Mouse (Mus musculus) heart, embryonic 10.5 days (tissue): Measurements from ENCODE around the gene Gulp1. TPM values are rescaled to one million over a fixed set of nuclear protein-coding genes. Genes with fewer than 3 reads are reported as not detected.

Experiments
- DNase-seq: peaks from one replicate; pipeline ENCODE4 v3.0.0-alpha.2; 2017; ENCODE audit warnings: low spot score
- H3K27ac ChIP-seq: fragments of 300-500 bp; sonication (generic); 2 replicates; pipeline ENCODE4 v1.5.1; 2016; ENCODE audit warnings: mild to moderate bottlenecking
- H3K27me3 ChIP-seq: fragments of 300-500 bp; sonication (generic); 2 replicates; pipeline ENCODE4 v1.6.1; 2016; ENCODE audit warnings: mild to moderate bottlenecking; ENCODE audit not compliant: poor library complexity, insufficient read depth, severe bottlenecking
- H3K36me3 ChIP-seq: fragments of 300-500 bp; sonication (generic); 2 replicates; pipeline ENCODE4 v1.6.1; 2016; ENCODE audit warnings: mild to moderate bottlenecking, moderate library complexity
- H3K4me1 ChIP-seq: fragments of 300-500 bp; sonication (generic); 2 replicates; pipeline ENCODE4 v1.6.1; 2016; ENCODE audit warnings: mild to moderate bottlenecking
- H3K4me3 ChIP-seq: fragments of 300-500 bp; sonication (generic); 2 replicates; pipeline ENCODE4 v1.5.1; 2016; ENCODE audit warnings: mild to moderate bottlenecking, moderate library complexity
- H3K9me3 ChIP-seq: fragments of 300-500 bp; sonication (generic); 2 replicates; pipeline ENCODE4 v1.6.1; 2016; ENCODE audit warnings: mild to moderate bottlenecking, moderate library complexity
- WGBS: fragments of 180-500 bp; shearing (Covaris S2); methylation state at CpG from one replicate; pipeline ENCODE4 v1.1.7; 2016; 5-methylcytosine and 5-hydroxymethylcytosine counted together
- polyA plus RNA-seq: library from polyadenylated mRNA; unstranded; fragments of >200 nt; fragmentation: Nextera tagmentation; extraction: Ambion mirVana; gene quantifications from 2 replicates; pipeline ENCODE4 v1.2.1, GENCODE M21; 2016

Gulp1 gene
- polyA plus RNA-seq, 1 experiment from 2014 or later = 15.6 TPM

DNA sequence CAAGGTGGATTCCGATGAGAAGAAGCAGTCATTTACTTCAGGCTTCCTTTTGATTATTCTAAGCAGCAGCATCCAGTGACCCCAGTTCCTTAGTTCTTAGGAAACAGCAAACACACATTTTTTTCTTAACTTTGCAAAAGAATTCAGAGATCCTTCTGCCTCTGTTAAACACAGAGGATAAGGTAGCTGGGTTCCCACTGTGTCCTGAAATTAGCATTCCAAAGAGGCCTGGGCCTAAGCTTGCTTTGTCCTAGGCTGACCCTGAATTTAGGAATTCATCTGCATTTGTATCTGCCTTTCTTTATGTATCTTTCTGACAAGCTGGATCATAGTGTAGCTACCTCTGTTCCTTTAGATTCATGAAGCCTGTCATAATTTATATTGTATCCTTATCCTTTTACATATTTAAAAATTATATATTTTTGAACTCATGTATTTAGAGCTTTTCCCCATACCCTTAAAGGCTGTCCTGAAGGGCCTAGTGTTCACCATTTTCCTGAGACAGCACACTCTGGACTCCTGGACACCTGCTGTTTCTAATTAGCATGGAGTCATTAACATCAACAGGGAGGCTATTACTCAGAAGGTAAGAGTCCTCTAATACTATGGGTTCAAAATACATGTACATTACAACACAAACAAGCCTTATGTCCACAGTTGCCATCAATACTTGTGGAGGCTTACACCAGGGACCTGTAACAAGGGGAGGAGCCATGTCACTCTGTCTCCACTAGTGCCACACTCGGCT, 62.2 kb downstream of the Gulp1 start:
- 55% methylated on average over 2 of the region's 2 CpGs for WGBS
- Histone ChIP-seq H3K4me1 (no peaks in the 10 kb centered on the region), H3K9me3 (no peaks in the 10 kb centered on the region), H3K4me3 (no peak overlapping the region), H3K27me3 (no peaks in the 10 kb centered on the region), H3K36me3 (peaks cover 3% of the 10 kb centered on the region; the same call in 1 of the 2 replicates), H3K27ac (no peak overlapping the region)
- DNase-seq = no peak

DNA sequence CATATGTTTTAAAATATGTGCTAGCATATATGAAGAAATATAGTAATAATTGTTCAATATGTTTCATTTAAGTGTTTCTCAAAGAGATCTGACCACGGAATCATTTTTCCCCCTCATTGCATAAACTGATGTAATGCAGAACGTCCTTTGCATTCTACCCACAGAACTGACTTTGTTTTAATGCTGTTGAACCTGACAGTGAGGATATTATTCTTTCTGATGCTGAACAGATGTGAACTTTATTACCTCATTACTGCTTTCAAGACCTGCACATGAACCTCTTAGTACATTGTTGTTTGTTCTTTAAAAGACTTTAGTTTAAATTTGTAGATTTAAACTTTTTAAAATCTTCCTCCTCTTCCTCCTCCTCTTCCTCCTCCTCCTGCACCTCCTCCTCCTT, 67.4 kb downstream of the Gulp1 start:
- no peaks in the 10 kb centered on the region for H3K27me3 ChIP-seq
- no peaks in the 10 kb centered on the region for H3K9me3 ChIP-seq
- no peaks in the 10 kb centered on the region for H3K36me3 ChIP-seq
- no peaks in the 10 kb centered on the region for H3K4me1 ChIP-seq
- no peak for DNase-seq
- WGBS = 65% methylated on average over 2 of the region's 2 CpGs
- H3K4me3 ChIP-seq = no peak overlapping the region
- no peak overlapping the region for H3K27ac ChIP-seq

- no peaks in the 10 kb centered on the region for H3K27me3 ChIP-seq
- no peaks in the 10 kb centered on the region for H3K36me3 ChIP-seq
- no peak overlapping the region for H3K4me3 ChIP-seq
- no peak for DNase-seq
- no peaks in the 10 kb centered on the region for H3K4me1 ChIP-seq
- WGBS = 40% methylated on average over 4 of the region's 4 CpGs
- no peaks in the 10 kb centered on the region for H3K9me3 ChIP-seq
- H3K27ac ChIP-seq = no peak overlapping the region
These were observed 83.2 kb downstream of the Gulp1 start for GRCm38 (mm10) chr1:44634481-44634880.

DNA sequence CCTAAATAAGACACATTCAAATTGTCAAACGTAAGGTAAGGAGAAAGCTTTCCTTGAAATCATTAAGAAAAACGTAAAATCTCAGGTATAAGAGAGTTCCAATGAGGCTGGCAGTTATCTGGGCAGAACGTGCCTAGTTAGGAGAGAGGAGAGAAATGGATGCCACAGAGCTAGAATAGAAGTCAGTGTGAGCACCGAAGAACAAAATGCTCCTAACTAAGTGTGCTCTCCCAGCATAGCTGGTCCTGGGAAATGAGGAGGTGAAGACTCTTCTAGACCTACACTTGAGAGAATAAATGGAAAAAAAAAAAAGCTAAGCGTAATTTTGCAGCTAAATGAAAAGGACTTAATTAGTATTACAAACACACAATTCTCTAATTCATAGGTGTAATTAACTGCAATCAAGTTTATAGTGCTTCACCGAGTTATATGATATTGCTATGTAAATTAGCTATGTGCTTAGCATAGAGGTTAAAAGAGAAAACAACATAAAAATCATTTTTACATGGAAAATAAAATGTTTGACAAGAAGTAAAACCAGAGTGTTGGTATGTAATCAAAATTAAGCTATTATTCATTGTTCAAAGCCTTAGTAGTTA, 94.5 kb downstream of the Gulp1 start:
- Histone ChIP-seq H3K36me3 (no peaks in the 10 kb centered on the region), H3K9me3 (no peaks in the 10 kb centered on the region), H3K27ac (no peak overlapping the region), H3K27me3 (no peaks in the 10 kb centered on the region), H3K4me1 (no peaks in the 10 kb centered on the region), H3K4me3 (no peak overlapping the region)
- 84% methylated on average over 6 of the region's 6 CpGs for WGBS
- no peak for DNase-seq

GRCm38 (mm10) chr1:44678974-44679373, 127.7 kb downstream of the Gulp1 start:
- no peaks in the 10 kb centered on the region for H3K36me3 ChIP-seq
- no peak overlapping the region for H3K4me3 ChIP-seq
- no peaks in the 10 kb centered on the region for H3K9me3 ChIP-seq
- H3K4me1 ChIP-seq = no peaks in the 10 kb centered on the region
- DNase-seq = no peak
- H3K27ac ChIP-seq = no peak overlapping the region
- no peaks in the 10 kb centered on the region for H3K27me3 ChIP-seq
- WGBS = 72% methylated on average over 3 of the region's 3 CpGs

DNA sequence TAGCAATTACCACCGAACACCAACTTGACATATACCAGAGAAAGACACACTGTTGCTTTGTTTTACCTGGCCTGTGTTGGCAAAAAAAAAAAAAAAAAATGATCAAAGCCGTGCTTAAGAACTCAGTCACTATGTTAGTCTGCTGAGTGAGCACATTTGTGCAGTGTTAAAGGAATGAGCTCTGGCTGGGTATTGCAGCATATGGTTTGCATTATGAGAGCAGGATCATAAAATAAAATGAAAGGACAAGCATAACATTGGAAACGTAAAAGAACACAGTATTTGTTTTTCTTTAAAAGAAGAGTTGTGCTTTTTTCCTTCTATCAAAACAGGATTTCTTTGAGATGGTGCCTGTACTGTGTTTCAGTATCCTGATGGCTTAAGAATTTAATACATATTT, 128.1 kb downstream of the Gulp1 start:
- no peaks in the 10 kb centered on the region for H3K9me3 ChIP-seq
- no peaks in the 10 kb centered on the region for H3K4me1 ChIP-seq
- DNase-seq = no peak
- 68% methylated on average over 3 of the region's 3 CpGs for WGBS
- H3K4me3 ChIP-seq = no peak overlapping the region
- H3K36me3 ChIP-seq = no peaks in the 10 kb centered on the region
- H3K27me3 ChIP-seq = no peaks in the 10 kb centered on the region
- no peak overlapping the region for H3K27ac ChIP-seq

DNA sequence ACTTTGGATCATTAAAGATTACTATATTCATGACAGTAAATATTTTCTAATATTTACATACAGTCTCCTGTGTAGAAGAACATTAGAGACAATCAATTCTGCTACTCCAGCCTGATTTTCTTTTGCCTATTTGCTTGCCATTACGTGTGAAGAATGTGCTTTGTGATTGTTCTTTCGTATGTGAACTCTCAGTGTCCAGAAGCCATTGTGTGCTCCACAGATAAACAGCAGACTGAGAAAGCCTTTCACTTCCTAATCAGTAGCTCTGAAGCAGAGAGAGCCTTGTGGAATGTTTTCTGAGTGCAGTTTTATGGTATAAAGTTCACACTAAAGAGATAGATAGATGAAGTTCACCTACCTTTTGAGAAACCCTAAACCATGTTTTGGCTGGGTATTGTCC, 131.2 kb downstream of the Gulp1 start:
- H3K9me3 ChIP-seq = no peaks in the 10 kb centered on the region
- H3K27me3 ChIP-seq = no peaks in the 10 kb centered on the region
- no peaks in the 10 kb centered on the region for H3K36me3 ChIP-seq
- no peaks in the 10 kb centered on the region for H3K4me1 ChIP-seq
- no peak for DNase-seq
- no peak overlapping the region for H3K27ac ChIP-seq
- WGBS = 42% methylated on average over 2 of the region's 2 CpGs
- H3K4me3 ChIP-seq = no peak overlapping the region

- H3K27me3 ChIP-seq = no peaks in the 10 kb centered on the region
- H3K4me3 ChIP-seq = no peak overlapping the region
- H3K27ac ChIP-seq = no peak overlapping the region
- no peaks in the 10 kb centered on the region for H3K36me3 ChIP-seq
- H3K9me3 ChIP-seq = no peaks in the 10 kb centered on the region
- H3K4me1 ChIP-seq = no peaks in the 10 kb centered on the region
- 75% methylated on average over 6 of the region's 6 CpGs for WGBS
- DNase-seq = no peak
These were observed 132.4 kb downstream of the Gulp1 start for GRCm38 (mm10) chr1:44683723-44684122.

GRCm38 (mm10) chr1:44720785-44721410, 169.6 kb downstream of the Gulp1 start:
- no peak for DNase-seq
- 85% methylated on average over 4 of the region's 4 CpGs for WGBS

GRCm38 (mm10) chr1:44741256-44741655, 189.9 kb downstream of the Gulp1 start:
- Histone ChIP-seq H3K27me3 (no peaks in the 10 kb centered on the region), H3K4me1 (no peaks in the 10 kb centered on the region), H3K9me3 (no peaks in the 10 kb centered on the region), H3K27ac (no peak overlapping the region), H3K36me3 (no peaks in the 10 kb centered on the region), H3K4me3 (no peak overlapping the region)
- no peak for DNase-seq

More at GRCm38 (mm10) chr1:44720785-44721410, 169.6 kb downstream of the Gulp1 start:
- Histone ChIP-seq H3K4me3 (no peak overlapping the region), H3K36me3 (no peaks in the 10 kb centered on the region), H3K27ac (no peak overlapping the region), H3K27me3 (no peaks in the 10 kb centered on the region), H3K4me1 (no peaks in the 10 kb centered on the region), H3K9me3 (no peaks in the 10 kb centered on the region)

GRCm38 (mm10) chr1:44745711-44746110, 194.4 kb downstream of the Gulp1 start:
- H3K4me3 ChIP-seq = no peak overlapping the region
- H3K27ac ChIP-seq = no peak overlapping the region
- no peaks in the 10 kb centered on the region for H3K4me1 ChIP-seq
- no peaks in the 10 kb centered on the region for H3K27me3 ChIP-seq
- no peaks in the 10 kb centered on the region for H3K36me3 ChIP-seq
- no peak for DNase-seq
- WGBS = 13% methylated on average over 2 of the region's 2 CpGs
- H3K9me3 ChIP-seq = no peaks in the 10 kb centered on the region

DNA sequence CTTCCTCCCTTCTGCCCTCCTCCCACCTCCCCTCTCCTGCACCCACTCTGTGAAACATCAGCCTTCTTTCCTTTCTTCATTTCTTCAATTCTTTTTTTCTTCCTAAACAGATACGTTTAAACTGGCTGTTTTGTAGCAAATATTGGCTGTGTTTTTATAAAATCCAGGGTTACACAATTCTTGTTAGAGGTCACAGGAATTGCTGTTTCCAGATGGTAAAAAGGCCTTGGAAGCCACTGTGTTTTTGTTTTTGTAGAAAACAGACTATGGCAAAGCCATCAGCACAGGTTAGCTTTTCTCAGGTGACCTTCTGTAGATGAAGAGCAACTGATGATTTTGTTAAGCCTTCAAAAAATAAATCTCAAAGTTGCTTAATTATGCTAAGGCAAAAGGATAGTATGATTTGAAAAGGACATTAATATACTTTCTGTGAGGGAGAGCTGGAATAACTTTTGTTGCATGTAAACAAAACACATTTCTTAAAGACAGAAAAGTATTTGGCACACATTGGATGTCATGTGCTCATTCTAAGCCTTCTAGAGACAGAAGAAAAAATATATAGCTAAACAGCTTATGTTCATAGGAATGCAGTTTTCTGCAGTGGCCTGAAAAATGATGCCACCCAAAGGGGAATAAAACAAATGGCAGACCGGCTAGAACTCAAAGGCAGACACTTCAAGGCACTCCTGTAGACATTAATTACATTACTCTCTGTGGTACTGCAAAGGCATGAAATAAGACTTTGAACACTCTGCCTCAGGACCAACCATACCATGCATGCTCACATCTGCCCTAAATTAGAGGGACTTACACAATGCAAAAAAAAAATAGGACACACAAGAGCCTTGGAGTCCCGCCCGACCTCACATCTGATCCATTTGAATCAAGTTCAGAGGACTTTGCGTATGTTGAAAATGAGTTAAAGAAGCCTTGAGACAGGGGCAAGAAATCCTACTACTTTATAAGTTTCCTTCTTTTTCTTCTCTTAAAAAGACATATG, 199.7 kb downstream of the Gulp1 start:
- 79% methylated on average over 5 of the region's 5 CpGs for WGBS
- no peaks in the 10 kb centered on the region for H3K4me1 ChIP-seq
- H3K9me3 ChIP-seq = no peaks in the 10 kb centered on the region
- H3K27ac ChIP-seq = no peak overlapping the region
- no peaks in the 10 kb centered on the region for H3K36me3 ChIP-seq
- no peak overlapping the region for H3K4me3 ChIP-seq
- no peaks in the 10 kb centered on the region for H3K27me3 ChIP-seq
- DNase-seq = no peak
